Mouse (Mus musculus) bone marrow macrophage, adult 2 months (primary cell): Measurements from ENCODE around the gene Nkrf.

Experiments used
- CTCF ChIP-seq: IDR thresholded peaks from 2 replicates; pipeline ENCODE4 v1.5.1; 2012; ENCODE audit warnings: low read depth, mild to moderate bottlenecking, low read length, moderate library complexity
- POLR2A ChIP-seq: IDR thresholded peaks from 2 replicates; pipeline ENCODE4 v1.6.1; 2012; ENCODE audit warnings: mild to moderate bottlenecking, low read depth, low read length, borderline replicate concordance

DNA sequence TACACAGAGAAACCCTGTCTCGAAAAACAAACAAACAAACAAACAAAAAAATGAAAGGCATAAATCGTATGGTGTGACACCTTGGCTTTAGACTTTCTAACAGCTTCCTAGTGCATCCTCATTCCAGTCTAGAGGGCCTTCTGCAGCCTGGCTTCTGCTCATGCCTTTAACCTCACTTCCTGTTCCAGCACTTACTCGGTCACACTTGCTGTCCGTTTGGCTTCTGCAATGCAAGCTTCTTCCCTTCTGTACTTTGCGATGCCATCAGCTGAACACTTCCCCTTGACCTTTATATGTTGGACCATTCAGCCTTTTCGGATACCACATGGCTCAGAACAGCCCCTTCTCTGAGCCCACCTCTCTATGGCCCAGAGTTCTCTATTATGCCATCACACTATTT is 61.0 kb downstream of the Nkrf start:
- TF ChIP-seq CTCF (no peak), POLR2A (no peak)
